Mouse (Mus musculus): ENCODE data around the gene Vmn1r148.
"Not testable (repeated sequence)": the region's sequence is repeated elsewhere in the genome, so short reads cannot be mapped to it uniquely, and the experiment has no call there.

The Vmn1r148 gene

DNA sequence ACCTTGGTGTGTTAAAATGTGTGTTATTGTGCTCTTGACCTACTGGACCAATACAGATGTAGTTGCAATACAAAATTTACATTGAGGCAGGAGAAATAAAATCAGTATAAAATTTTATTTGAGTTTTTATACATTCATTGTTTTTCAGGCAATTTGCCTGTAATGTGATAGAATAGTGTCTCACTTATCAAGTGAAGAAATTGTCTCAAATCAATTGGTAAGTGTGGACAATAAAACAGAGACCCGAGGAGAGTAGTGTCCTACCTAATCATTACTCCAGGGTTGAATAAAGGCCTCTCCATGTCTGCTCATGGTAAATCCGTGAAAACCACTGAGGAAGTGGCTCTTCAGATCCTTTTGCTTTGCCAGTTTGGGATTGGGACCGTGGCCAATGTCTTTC lies at the start of gene Vmn1r148:
Vmn1r148 (plus strand) TSS at position 301 of the 400 bp plus-strand sequence.
- not testable (repeated sequence) for DNase-seq (ENCODE audit: low spot score in 2 of 2)

DNA sequence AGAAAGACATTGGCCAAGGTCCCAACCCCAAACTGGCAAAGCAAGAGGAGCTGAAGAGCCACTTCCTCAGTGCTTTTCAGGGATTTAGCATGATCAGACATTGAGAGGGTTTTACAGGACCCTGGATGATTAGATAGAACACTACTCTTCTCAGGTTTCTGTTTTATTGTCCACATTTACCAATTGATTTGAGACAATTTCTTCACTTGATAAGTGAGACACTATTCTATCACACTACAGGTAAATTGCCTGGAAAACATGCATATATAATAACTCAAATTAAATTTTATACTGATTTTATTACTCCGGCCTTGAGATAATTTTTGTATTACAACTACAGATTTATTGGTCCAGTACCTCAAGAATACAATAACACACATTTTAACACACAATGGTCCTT lies 42.4 kb upstream of the Vmn1r148 start, which contains the start of gene Gm8660:
Gm8660 (minus strand) TSS at position 101 of the 400 bp plus-strand sequence.
- not testable (repeated sequence) for DNase-seq (ENCODE audit: low spot score in 2 of 2)

DNA sequence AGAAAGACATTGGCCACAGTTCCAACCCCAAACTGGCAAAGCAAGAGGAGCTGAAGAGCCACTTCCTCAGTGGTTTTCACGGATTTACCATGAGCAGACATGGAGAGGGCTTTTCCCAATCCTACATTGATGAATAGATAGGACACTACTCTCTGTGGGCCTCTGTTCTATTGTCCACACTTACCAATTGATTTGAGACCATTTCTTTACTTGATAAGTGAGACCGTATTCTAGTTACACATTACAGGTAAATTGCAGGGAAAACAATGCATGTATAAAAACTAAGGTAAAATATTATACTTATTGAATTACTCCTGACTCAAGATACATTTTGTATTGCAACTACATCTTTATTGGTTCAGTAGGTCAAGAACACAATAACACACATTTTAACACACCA lies 24.7 kb downstream of the Vmn1r148 start, which contains the start of gene Vmn1r149:
Vmn1r149 (minus strand) TSS at position 101 of the 400 bp plus-strand sequence.
- not testable (repeated sequence) for DNase-seq (ENCODE audit: low spot score in 2 of 2)

DNA sequence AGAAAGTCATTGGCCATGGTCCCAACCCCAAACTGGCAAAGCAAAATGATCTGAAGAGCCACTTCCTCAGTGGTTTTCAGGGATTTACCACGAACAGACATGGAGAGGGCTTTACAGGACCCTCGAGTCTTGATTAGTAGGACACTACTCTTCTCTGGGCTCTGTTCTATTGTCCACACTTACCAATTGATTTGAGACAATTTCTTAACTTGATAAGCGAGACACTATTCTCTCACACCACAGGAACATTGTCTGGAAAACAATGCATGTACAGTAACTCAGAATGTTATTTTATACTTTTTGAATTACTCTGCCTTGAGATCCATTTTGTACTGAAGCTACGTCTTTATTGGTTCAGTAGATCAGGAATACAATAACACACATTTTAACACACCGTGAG lies 50.6 kb downstream of the Vmn1r148 start, which contains the start of gene Gm10665:
Gm10665 (minus strand) TSS at position 101 of the 400 bp plus-strand sequence.
- DNase-seq (ENCODE audit: low spot score in 2 of 2): not testable (repeated sequence)

Data from spleen, postnatal 4 days (tissue).